26 mouse cellular contexts compared by ENCODE assay signal in genomic region chr2:4873331-4873730, GRCm38 (mm10). TPM values are rescaled to one million over a fixed set of nuclear protein-coding genes. Genes with fewer than 3 reads are reported as not detected.
DNase-seq lines count a peak whose midpoint lies in the region; ATAC-seq and TF ChIP-seq lines count a peak whose summit lies in the region.
"Had no signal": no experiment of that assay in that cellular context is flagged by ENCODE, and none has a peak within 500 bp of the region (broad histone marks: within the 10 kb centered on the region; RNA-seq: fewer than 3 reads in every experiment).

No protein-coding gene starts in this region.

- H3K4me1 ChIP-seq in liver, adult 2 months (ENCODE audit: control insufficient read depth, insufficient read depth, low read length): peaks cover 6% of the 10 kb centered on the region
- H3K4me1 ChIP-seq in liver, embryonic 12.5 days: no peaks in the 10 kb centered on the region
- H3K4me1 ChIP-seq in heart, embryonic 12.5 days (replicated peaks): no peaks in the 10 kb centered on the region
- H3K4me1 ChIP-seq: embryonic facial prominence, embryonic 13.5 days; forebrain, embryonic 12.5 days; forebrain, embryonic 15.5 days; heart, embryonic 13.5 days had no signal

- TF ChIP-seq POLR2A in liver, adult 2 months (IDR thresholded peaks at IDR 0.05; ENCODE audit: extremely low read depth, insufficient read depth, low read length): no peak

- H3K4me3 ChIP-seq in liver, adult 2 months (ENCODE audit: insufficient read depth, low read depth, low read length): no peak overlapping the region
- no peak overlapping the region for H3K4me3 ChIP-seq in liver, embryonic 12.5 days
- no peak overlapping the region for H3K4me3 ChIP-seq in heart, embryonic 12.5 days
- H3K4me3 ChIP-seq: embryonic facial prominence, embryonic 10.5 days; embryonic facial prominence, embryonic 13.5 days; erythroblast, embryonic 14.5 days; forebrain, embryonic 12.5 days; forebrain, embryonic 15.5 days; heart, embryonic 13.5 days had no signal

- no peak overlapping the region for H3K9ac ChIP-seq in liver, adult 2 months (ENCODE audit: low read depth, low read length)
- H3K9ac ChIP-seq in liver, embryonic 12.5 days: no peak overlapping the region
- H3K9ac ChIP-seq in heart, embryonic 12.5 days: no peak overlapping the region
- H3K9ac ChIP-seq: embryonic facial prominence, embryonic 13.5 days; forebrain, embryonic 12.5 days; forebrain, embryonic 15.5 days; heart, embryonic 13.5 days; hindbrain, embryonic 14.5 days had no signal

- no peaks in the 10 kb centered on the region for H3K79me2 ChIP-seq in liver, adult 2 months (ENCODE audit: control insufficient read depth, insufficient read depth, low read length)

- no peaks in the 10 kb centered on the region for H3K27me3 ChIP-seq in liver, adult 2 months (ENCODE audit: control insufficient read depth, insufficient read depth, low read length)
- peaks cover 18% of the 10 kb centered on the region; the same call in 1 of the 2 replicates for H3K27me3 ChIP-seq in liver, embryonic 12.5 days (replicated peaks)
- no peaks in the 10 kb centered on the region for H3K27me3 ChIP-seq in heart, embryonic 12.5 days (replicated peaks)
- H3K27me3 ChIP-seq: embryonic facial prominence, embryonic 13.5 days; forebrain, embryonic 12.5 days; forebrain, embryonic 15.5 days; heart, embryonic 13.5 days had no signal

- H3K36me3 ChIP-seq in liver, adult 2 months (ENCODE audit: control insufficient read depth, insufficient read depth, low read length): no peaks in the 10 kb centered on the region
- no peaks in the 10 kb centered on the region for H3K36me3 ChIP-seq in liver, embryonic 12.5 days
- H3K36me3 ChIP-seq in heart, embryonic 12.5 days: no peaks in the 10 kb centered on the region
- H3K36me3 ChIP-seq: embryonic facial prominence, embryonic 10.5 days; embryonic facial prominence, embryonic 13.5 days; forebrain, embryonic 12.5 days; forebrain, embryonic 15.5 days; G1E; heart, embryonic 13.5 days had no signal

- no peak overlapping the region for H3K27ac ChIP-seq in liver, adult 2 months (replicated peaks; ENCODE audit: insufficient read depth, low read depth, low read length)
- H3K27ac ChIP-seq in liver, embryonic 12.5 days: no peak overlapping the region
- no peak overlapping the region for H3K27ac ChIP-seq in heart, embryonic 12.5 days (ENCODE audit: poor library complexity, severe bottlenecking)
- H3K27ac ChIP-seq: embryonic facial prominence, embryonic 10.5 days; embryonic facial prominence, embryonic 13.5 days; forebrain, embryonic 12.5 days; forebrain, embryonic 15.5 days; heart, embryonic 13.5 days; hindbrain, embryonic 14.5 days; hindbrain, postnatal 0 days had no signal

- 25% methylated on average over 6 of the region's 6 CpGs for WGBS in liver, adult 2 months
- 53% methylated on average over 6 of the region's 6 CpGs for WGBS in liver, embryonic 12.5 days (ENCODE audit: insufficient replicate concordance)
- 59% methylated on average over 6 of the region's 6 CpGs for WGBS in heart, embryonic 12.5 days

- no peak for TF ChIP-seq CTCF in liver, adult 2 months (IDR thresholded peaks at IDR 0.05; ENCODE audit: low read depth, low read length)

- peak; percentile 47 for DNase-seq in liver, adult 2 months (ENCODE audit: extremely low read depth, low read depth, low spot score)
- DNase-seq in adrenal gland, postnatal 10 days: peak; percentile 55
- peak; percentile 68 to 70 for DNase-seq in adrenal gland, postnatal 36 days
- DNase-seq in cerebellum, postnatal 36 days: no peak
- no peak for DNase-seq in neural tube, embryonic 10.5 days (ENCODE audit: extremely low spot score, low spot score)
- DNase-seq: B cell, adult 2 months; cerebellum, adult 2 months; cerebellum, adult 9-11 months; cerebellum, postnatal 25 days; embryo, embryonic 11 days; gastrocnemius, postnatal 25 days; heart, adult 18-20 months; heart, postnatal 14 days; heart, postnatal 4 days had no signal

- ATAC-seq in liver, embryonic 12.5 days: no peak
- no peak for ATAC-seq in heart, embryonic 12.5 days (ENCODE audit: insufficient number of reproducible peaks, low FRiP score)
- ATAC-seq: forebrain, embryonic 15.5 days; hindbrain, postnatal 0 days; intestine, embryonic 16.5 days had no signal

- H3K9me3 ChIP-seq in liver, embryonic 12.5 days (replicated peaks): no peaks in the 10 kb centered on the region
- H3K9me3 ChIP-seq in heart, embryonic 12.5 days (replicated peaks): no peaks in the 10 kb centered on the region
- H3K9me3 ChIP-seq: embryonic facial prominence, embryonic 10.5 days; embryonic facial prominence, embryonic 13.5 days; forebrain, embryonic 12.5 days; forebrain, embryonic 15.5 days; G1E; heart, embryonic 13.5 days had no signal

- no peak overlapping the region for H3K4me2 ChIP-seq in liver, embryonic 12.5 days
- H3K4me2 ChIP-seq in heart, embryonic 12.5 days: no peak overlapping the region
- H3K4me2 ChIP-seq: embryonic facial prominence, embryonic 13.5 days; forebrain, embryonic 12.5 days; forebrain, embryonic 15.5 days; heart, embryonic 13.5 days; hindbrain, embryonic 14.5 days had no signal

RNA-seq across cellular contexts. Expression of gene Sephs1, which starts 8.0 kb away (rescaled TPM):
- total RNA-seq in liver, adult 2 months (2014; rRNA removed): 16.2 and 17.2 TPM in 2 replicates
- 12.6 and 13.8 TPM in 2 replicates for polyA plus RNA-seq in liver, adult 2 months (2012; rRNA removed)
- 47.6 and 49.2 TPM in 2 replicates for polyA plus RNA-seq in liver, embryonic 12.5 days (2016; fragmentation: Nextera tagmentation; extraction: Ambion mirVana)
- 10 to 100 TPM; 46.7 to 47.2 TPM for total RNA-seq in adrenal gland, postnatal 10 days (2021)
- total RNA-seq in adrenal gland, postnatal 36 days (2021): 10 to 100 TPM; 47.1 to 52.5 TPM
- polyA plus RNA-seq in heart, embryonic 12.5 days (2016; fragmentation: Nextera tagmentation; extraction: Ambion mirVana): 58.4 and 61.0 TPM in 2 replicates

RNA-seq across cellular contexts. Expression of gene Phyh, which starts 45.5 kb away (rescaled TPM):
- total RNA-seq in liver, adult 2 months (2014; rRNA removed): 1,236 and 1,280 TPM in 2 replicates
- polyA plus RNA-seq in liver, adult 2 months (2012; rRNA removed): 856 and 1,051 TPM in 2 replicates
- polyA plus RNA-seq in liver, embryonic 12.5 days (2016; fragmentation: Nextera tagmentation; extraction: Ambion mirVana): 38.7 and 39.2 TPM in 2 replicates
- 100 to 1,000 TPM; 342 to 407 TPM for total RNA-seq in adrenal gland, postnatal 10 days (2021)
- 100 to 1,000 TPM; 213 to 352 TPM for total RNA-seq in adrenal gland, postnatal 36 days (2021)
- 132 and 140 TPM in 2 replicates for polyA plus RNA-seq in heart, embryonic 12.5 days (2016; fragmentation: Nextera tagmentation; extraction: Ambion mirVana)

Comparison
In these comparisons a context has a peak if more than half of its experiments do, and no peak if none do; other contexts are left out.
1. DNase-seq: peak in liver, adult 2 months (single experiment), adrenal gland, postnatal 10 days (single experiment) and adrenal gland, postnatal 36 days (2 of 2); none in cerebellum, postnatal 36 days (0 of 2) and neural tube, embryonic 10.5 days (single experiment).